Mouse (Mus musculus) heart, postnatal 10 days (tissue): ENCODE data around the gene Myo1d. TPM values are rescaled to one million over a fixed set of nuclear protein-coding genes. Genes with fewer than 3 reads are reported as not detected.

Experiments
- DNase-seq, 2 experiments: peaks; one replicate each; pipeline ENCODE4 v3.0.0; 2021
- intact Hi-C: fragments of 180-260 bp; cut with DNase I; formaldehyde crosslinking; loops from one replicate; pipeline ENCODE4 v1.15.1; 2025
- total RNA-seq, 2 experiments: library from RNA; stranded (reverse); gene quantifications; 2 replicates each; pipeline ENCODE4 v1.2.3; 2021

Myo1d gene
- 10 to 100 TPM; 17.6 to 19.0 TPM for total RNA-seq

DNA sequence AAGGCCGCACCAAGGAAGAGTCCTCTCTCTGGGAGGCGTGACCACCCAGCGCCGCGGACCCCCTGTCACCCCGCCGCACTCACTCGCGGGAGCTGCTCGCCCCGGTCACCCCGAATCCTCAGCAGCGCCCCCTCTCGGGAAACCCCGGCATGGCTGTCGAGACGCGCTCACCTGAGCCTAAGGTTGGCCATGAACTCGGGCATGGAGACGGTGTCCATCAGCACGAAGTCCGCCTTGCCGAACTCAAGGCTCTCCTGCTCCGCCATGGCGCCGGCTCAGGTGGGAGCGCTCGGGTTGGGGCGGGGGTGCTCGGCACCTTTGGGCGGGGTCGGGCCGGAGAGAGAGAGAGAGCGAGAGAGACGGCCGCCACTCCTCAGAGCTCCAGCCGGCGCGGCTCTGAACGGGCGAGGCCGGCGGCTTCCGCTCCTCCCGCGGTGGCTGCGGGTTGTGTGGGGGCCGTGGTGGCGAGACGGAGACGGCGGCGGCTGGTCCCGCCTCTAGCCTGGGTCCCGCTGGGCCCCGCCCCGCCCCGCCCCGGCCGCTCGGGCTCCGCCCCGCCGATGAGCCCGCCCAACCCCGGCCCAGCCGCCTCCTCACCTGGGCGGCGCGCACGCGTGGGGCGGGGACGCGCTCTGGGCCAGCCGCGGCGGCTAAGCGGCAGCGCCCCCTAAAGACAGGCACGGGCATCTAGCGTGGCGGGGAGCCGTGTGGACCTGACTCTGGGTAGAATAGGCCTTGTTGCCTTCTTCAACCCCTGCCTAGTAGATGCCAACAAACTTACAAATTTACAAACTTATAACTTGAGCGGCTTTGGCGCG lies at the start of gene Myo1d:
Gene Myo1d (minus strand): TSS at position 499 of the 818 bp plus-strand sequence.
- intact Hi-C loops = loop anchor here (1.0 to 5.0 kb wide), 3 partner anchors 39 to 83 kb away; no protein-coding TSS in a partner anchor
- peak; percentile 91 for DNase-seq

DNA sequence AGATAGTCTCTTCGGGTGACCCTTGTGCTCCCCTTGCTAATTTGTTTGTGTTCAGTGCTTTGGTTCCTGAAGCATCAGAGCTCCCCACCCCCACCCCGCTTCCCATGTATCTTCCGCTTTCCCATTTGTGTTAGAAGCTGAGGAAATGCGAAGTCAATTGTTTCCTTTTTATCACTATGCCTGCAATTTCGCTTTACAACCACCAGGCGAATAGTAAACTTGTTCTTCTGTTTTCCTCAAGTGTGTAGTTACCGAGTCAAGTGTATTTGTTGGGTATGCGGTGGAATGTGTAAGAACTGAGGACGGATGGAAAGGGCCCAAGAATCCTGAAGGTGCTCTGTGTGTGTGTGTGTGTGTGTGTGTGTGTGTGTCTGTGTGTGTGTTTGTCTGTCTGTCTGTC lies 42.0 kb upstream of the Myo1d start:
- intact Hi-C loops = loop anchor here (1.0 kb wide), 1 partner anchor 30 kb away; no protein-coding TSS in a partner anchor
- DNase-seq = no peak

DNA sequence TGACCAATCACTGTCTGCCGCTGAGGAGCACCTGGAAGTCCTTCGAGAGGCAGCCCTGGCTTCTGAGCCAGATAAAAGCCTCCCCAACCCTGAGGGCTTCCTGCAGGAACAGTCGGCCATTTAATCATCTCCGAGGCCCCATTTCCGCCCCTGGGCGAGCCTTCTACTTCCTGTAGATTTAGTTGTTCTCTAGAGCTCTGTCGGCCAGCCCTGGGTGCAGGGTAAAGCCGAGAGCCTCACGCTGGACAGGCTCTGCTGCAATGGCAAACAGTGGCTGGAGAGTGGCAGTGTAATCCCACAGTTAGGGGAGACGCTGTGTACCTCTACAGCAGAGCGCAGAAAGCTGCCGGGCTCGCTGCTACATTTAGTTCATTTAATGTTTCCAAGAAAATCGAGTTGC lies 41.5 kb upstream of the Myo1d start:
- peak; percentile 50 to 52 for DNase-seq
- intact Hi-C loops = loop anchor here (1.0 kb wide), 1 partner anchor 30 kb away; no protein-coding TSS in a partner anchor

DNA sequence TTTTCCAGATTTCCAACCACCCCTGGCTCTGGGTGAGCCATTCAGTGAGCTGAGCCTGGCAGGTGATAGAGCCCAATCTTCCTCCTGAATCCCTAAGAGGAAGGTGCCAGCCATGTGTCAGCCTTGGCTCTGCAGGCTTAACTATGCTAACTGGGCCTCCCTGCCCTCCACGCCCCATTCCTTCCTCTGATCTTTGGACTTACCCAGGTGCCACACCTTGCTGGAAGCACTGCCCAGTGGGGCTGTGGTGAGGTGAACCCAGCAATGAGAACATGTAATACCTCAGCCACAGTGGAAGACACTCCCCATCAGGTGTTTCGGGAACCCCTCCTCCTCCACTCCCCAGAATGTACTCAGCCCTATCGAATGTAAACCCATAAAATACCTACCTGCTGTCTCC lies 40.3 kb upstream of the Myo1d start:
- intact Hi-C loops = no loop called here
- no peak for DNase-seq

DNA sequence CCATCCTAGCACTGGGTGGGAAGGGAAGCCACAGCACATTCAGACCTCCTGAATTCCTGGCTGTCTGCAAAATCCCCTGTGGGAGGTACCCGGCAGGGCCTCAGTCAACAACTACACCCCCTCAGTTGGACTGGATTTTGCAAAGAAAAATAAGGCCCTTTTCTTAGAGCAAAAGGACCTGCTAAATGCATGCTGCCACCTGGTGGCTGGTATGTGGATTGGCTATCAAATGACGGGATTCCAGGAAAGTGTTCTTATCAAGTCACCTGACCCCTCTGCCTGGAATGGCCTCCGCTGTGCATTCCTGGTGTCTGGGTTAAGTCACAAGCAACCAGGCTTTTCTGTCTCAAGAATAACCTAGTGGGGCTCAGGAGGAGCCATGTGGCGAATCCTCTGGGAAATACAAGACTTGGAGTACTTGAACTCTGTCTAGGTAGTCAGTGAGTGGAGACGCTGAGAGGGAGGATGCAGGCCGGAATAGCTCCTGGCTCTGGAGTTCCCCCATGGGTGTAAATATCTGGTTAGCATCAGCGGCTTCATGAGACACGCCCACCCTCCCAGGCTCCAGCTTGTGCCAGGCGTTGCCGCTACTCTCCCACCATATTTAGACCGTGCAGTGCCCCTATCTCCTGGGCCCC lies 38.4 kb upstream of the Myo1d start:
- intact Hi-C loops = loop anchor here (1.0 to 10.0 kb wide), 3 partner anchors 38 to 393 kb away; partner anchors contain the start of genes Myo1d and Psmd11

DNA sequence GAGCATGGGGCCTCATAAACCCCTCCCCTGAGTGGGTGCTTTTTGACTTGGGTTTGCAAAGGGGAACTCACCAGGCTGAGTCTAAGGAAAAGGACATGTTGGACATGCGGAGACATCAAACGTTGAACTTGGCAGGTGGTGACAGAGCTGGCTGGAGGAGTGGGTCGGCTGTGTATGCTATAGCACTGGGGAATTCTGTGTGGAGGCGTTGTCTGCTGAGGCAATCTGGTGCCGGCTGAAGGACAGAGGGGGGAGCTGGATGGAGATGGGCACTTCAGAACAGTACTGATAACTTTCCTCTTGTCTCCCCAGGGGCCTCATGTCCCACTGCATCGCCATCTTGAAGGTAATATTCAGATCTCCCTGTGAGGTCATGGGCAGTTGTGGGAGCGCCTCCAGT lies 35.5 kb upstream of the Myo1d start:
- no peak for DNase-seq
- intact Hi-C loops = loop anchor here (10.0 kb wide), 1 partner anchor 391 kb away; the partner anchor contains the start of gene Psmd11

More for the DNA sequence above, 38.4 kb upstream of the Myo1d start:
- DNase-seq = peak; percentile 88 to 92

DNA sequence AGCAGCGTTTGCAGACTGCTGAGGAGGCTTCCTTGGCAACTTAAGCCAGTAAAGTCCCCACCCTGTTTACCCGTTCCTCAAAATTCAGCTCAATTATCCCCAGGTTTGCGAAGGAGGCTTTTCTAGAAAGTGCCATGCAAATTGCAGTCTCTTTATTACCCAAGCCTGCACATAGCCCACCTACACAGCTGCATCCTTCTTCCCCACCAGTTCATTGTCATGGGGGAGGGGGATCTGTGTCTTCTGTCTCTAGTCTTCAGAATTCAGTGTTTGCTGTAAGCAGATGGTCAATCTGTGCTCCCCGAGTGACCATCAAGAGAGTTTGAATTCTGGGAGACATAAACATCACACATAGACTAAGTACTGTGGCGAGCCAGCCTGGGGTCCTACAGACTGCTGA lies 31.3 kb upstream of the Myo1d start:
- no peak for DNase-seq
- intact Hi-C loops = loop anchor here (2.0 to 10.0 kb wide), 2 partner anchors 114 to 386 kb away; partner anchors contain the start of gene Psmd11

DNA sequence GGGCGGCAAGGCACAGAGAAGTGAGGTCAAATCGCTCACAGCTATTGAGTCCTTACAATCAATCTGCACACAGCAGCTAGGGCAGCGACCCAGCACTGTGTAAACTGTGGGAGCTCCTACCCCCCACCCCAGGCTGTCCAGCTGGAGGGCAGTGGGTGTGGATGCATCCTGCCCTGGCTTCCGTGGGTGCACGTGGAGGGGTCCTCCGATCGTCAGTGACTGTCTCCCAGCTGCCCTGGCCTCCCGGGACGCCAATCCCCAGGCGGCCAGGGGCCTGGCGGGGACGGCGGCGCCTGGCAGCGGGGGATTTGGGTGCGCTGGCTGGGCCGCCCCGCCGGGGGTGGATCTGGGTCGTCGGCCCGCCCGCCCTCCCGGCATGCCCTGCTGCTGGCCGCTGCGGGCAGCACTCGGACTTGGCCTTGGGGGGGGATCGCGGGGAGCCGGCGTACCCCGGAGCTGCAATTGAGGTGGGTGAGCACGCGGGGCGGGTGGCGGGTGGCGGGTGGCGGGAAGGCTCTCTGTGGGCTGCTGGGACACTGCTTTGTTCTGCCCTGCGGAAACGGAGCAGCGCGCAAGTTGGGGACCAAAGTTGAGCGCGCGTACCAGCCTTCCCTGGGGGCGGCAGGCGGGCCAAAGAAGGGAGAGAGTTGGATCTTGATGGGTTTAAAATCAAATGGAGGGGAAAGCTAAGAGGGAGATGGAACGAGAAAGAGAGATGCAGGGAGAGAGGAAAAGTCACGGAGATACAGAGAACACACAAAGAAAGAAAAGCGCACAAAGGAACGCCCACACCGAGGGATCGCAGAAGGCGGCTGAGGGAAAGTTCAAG lies 30.4 kb upstream of the Myo1d start, which contains the start of gene Tmem98:
Gene Tmem98 (plus strand): TSS at position 183 of the 829 bp plus-strand sequence.
- peak; percentile 57 to 63 for DNase-seq
- intact Hi-C loops = loop anchor here (2.0 to 10.0 kb wide), 2 partner anchors 113 to 385 kb away; partner anchors contain the start of gene Psmd11

DNA sequence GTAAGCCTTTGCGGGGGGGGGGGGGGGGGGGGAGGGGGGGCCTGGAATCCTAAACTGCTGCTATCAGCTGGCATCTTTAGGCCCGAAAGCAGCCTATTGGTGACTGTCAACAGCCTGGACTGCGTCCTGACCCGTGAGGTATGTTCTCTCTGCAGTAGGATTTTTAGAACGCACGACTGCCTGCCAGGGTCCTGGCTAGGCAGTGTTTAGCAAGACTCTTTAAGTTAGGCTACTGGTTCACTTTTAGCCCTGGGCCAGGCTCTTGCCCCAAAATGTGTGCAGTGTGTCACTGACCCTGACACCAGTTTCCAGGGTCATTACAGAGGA lies 29.8 kb upstream of the Myo1d start:
- DNase-seq = no peak
- intact Hi-C loops = no loop called here

DNA sequence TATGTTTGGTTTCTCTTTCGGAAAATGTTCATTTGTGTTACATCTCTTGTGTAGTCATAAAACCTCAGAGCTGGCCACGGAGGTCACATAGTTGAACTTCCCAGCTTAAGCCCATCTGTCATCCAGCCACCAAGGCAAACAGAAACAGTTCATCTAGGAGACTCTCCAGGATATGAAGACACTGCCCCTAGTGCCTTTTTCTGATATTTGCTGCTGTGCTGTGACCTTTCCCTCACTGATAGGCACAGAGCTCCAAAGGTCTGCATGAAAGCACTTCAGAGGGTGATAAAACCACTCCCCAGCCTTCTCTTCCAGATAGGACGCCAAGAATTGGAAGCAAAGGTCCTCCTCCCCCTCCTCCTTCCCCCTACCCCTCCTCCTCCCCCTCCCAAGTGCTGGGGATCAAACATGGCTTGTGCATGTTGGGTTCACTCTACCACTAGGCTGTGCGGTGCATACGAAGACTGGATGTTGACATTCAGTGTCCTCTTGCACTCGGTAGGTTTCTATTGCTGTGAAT lies 28.8 kb upstream of the Myo1d start:
- intact Hi-C loops = no loop called here
- DNase-seq = peak in 1 of 2 experiments; percentile 30

DNA sequence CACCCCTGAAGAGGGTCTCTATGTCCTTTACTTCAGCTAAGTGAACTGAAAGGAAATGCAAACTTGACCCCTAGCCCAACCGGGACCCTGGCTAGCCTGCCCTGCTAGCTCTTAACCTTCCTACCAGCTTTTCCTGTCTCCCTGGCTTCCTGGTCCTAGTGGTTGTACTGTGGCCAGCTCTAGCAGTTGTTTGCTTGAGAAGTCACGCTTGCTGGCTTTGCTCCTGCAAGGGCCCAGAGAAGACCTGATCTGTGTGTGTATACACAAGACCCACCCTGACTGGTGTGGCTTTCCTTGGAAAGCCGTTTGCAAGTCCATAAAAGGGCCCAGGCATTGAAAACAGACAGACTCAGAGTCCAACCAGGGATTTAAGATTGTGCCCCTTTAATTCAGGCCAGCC lies 22.9 kb upstream of the Myo1d start:
- intact Hi-C loops = no loop called here
- DNase-seq = peak in 1 of 2 experiments; percentile 47

DNA sequence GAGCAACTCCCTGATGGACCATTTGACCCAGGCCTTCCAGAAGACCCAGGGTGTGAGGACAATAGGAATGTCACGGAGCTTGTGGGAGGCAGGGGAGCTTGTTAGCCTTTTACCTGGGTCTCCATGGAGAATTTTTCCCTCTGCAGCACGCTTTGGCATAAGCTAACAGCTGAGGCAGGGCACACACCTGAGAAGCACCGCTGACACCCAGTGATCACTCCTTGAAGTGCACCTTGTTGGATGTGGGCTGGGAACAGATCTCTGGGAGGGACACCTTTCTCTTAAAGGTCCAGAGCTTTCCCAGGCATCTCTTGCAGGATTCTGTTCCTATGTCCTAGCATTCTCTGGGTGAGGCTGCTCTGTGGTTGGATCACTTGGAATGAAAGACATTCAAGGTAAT lies 20.2 kb upstream of the Myo1d start:
- no peak for DNase-seq
- intact Hi-C loops = no loop called here

DNA sequence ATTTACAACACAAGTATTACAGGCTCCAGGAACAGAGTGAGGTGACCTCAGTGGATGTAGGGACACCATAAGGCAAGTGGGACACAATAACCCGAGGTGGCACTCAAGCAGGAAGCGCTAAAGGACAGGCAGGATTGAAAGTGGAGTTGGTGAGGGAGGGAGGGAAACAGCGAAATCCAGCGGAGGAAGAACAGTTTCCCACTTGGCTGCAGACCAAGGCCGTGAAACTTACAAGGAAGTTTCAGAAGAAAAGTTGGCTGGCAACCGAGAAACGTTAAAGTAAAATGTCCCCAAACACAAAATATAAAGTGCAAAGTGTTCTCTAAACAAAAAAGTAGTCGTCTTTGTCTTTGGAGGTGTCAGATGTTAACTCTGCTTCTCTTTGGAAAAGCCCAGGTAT lies 15.6 kb upstream of the Myo1d start:
- no peak for DNase-seq
- intact Hi-C loops = no loop called here

DNA sequence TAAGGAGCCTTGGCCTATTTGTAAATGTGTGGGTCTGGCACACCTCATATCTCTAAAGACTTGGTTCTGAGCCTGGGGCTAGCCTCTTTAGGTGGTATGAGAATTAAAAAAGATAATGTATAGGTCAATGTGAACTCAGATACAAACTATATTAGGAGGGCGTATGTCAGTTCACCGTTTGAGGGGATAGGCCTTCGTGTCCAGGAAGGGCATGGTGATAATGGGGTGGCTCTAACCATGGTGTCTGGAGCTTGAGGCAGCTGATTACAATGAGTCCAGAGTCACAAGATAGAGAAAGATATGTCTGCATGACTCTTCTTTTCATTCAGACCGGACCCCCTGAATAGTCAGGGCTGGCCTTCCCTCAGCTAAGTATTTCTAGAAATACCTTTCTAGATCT lies 14.5 kb upstream of the Myo1d start:
- intact Hi-C loops = no loop called here

DNA sequence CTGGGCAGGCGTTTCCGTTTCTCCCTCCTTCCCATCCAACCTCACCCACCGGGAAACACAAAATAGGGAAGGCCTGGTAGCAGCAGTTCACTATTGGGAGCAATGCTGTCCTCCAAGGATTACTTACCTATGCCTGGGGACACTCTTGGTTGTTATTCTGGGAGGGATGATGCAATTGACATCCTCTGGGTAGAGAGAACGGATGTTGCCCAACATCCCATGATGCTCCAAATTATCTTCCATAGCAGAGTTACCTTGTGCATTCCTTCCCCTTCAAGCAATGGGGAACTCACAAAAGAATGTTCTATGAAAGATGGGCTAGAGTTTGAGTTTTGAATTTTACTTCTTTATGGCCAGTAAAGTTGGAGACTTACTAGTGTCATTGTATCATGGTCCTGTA lies 13.6 kb upstream of the Myo1d start:
- DNase-seq = no peak
- intact Hi-C loops = no loop called here

More for the DNA sequence above, 14.5 kb upstream of the Myo1d start:
- no peak for DNase-seq

DNA sequence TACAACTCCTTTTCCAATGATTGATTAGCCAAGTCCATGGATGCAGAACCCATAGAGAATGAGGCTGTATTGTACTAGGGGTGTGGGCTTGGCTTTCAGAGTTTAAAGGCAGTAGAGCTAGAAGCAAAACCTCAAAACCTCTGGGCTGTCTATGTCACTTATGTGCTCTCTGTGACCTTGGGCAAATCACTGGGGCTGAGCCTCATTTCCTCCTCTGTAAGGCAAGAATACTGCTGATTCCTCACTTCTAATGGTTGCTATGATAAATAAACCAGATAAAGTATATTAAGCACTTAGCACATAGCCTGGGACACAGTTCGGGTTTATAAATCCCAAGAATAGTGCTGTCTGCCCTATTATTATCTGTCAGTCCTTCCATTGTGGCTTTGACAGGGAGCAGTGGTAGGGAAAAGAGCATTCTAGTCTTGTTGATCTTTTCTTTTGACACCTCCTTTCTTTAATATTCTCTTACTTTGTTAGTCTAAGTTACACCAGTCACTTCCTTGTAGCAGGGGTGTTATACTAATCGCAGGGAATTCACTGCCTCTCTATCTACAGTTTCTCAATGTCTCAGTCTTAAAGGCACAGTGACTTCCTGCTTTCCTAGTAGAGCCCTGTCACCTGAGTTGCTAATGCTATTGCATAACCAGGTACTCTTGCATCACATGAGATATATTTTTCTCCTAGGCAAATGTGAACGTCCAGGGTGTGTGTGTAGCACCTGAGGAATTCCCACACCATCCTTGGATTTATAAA lies 12.0 kb upstream of the Myo1d start:
- intact Hi-C loops = no loop called here
- no peak for DNase-seq

DNA sequence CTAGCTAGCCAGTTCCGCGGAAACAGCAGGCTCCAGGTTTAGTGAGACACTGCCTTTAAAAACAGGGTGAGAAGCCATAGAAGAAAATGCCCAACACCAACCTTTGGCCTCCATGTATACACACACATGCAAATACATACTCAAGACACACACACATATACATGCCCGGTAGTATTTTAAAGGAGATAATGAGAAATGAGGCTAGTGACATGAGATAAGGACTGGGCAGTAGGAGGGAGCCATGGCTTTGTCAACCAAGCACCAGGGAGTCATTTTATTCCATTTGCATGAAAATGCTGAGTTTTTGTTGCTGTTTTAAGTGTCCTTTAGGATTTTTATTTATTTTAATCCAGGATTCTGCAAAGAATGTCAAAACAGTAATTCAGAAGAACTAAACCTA lies 10.6 kb upstream of the Myo1d start:
- intact Hi-C loops = no loop called here
- DNase-seq = no peak

DNA sequence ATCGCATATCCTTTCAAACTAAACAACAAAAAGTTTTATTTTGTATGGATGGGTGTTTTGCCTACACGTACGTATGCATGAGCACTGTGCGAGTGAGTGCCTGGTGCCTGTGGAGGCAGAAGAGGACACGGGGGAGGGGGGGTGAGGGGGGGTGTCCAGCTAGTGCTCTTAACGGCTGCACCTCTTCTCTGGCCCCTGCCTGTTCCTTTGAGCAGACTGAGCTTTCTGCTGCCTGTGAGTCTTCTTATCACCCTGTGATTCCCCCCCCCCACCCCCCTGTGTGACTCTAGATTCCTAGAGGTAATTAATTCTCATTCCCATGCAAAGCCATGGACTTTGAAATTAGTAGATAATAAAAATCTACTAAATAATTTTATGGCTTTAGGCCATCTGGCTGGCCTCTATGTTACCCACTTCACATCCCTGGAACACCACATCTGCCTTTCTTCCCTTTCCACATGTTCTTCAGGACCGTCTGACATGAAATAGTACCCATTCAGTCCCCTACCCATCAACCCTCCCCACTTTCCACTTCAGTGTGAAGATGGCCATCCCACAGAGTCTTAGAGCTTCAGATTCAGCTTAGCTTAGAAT lies 9.9 kb upstream of the Myo1d start:
- no peak for DNase-seq
- intact Hi-C loops = no loop called here

DNA sequence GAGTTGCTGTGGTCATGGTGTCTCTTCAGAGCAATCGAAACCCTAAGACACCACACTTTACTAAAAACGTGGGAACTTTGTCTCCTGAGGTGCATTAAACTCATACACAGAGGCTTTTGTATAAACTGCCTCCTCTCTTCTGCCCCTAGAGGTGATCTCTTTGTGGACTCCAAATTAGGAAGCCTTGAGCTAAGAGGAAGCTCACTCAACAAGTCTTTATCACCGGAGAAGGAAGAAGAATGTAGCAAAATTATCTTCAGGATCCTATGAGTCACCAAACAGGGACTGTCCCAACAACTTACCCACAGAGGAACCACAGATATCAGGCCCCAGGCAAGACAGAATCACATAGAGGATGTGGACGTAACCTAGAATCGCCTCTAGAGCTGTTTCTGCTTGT lies 5.8 kb upstream of the Myo1d start:
- no peak for DNase-seq
- intact Hi-C loops = no loop called here
